9 mouse cellular contexts compared by ENCODE assay signal in the genomic region with DNA sequence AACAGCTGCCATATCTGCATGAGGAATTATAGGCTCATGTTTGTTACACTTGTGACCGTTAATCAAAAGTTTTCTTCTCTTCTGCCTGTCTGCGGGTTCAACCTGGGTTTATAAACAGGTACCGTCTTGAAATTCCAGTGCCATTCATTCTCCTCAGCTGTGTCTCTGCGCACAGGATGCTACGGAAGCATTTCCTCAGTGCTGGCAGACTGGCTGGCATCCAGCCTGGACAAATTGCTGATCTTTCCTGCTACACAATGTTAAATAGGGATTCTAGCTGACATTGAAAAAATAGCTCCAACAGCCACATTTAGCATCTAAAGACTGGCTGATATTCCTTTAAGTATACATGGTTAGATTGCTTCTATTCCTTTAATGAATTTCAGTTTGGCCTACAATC.
A peak's percentile ranks its signal among the peaks of the same experiment; 100 is the strongest.
DNase-seq lines count a peak whose midpoint lies in the region; ATAC-seq lines count a peak whose summit lies in the region.
"Had no signal": no experiment of that assay in that cellular context is flagged by ENCODE, and none has a peak within 500 bp of the region (broad histone marks: within the 10 kb centered on the region; RNA-seq: fewer than 3 reads in every experiment).

No protein-coding gene starts in this region.

- no peaks in the 10 kb centered on the region for H3K4me1 ChIP-seq in heart, embryonic 12.5 days (replicated peaks)
- H3K4me1 ChIP-seq: forebrain, embryonic 10.5 days had no signal

- no peak overlapping the region for H3K4me2 ChIP-seq in heart, embryonic 12.5 days

- WGBS in heart, embryonic 12.5 days = 58% methylated on average over 5 of the region's 5 CpGs

- H3K4me3 ChIP-seq in heart, embryonic 12.5 days = no peak overlapping the region
- H3K4me3 ChIP-seq: forebrain, embryonic 10.5 days had no signal

- intact Hi-C loops in heart, postnatal 14 days (cut with DNase I) = no loop called here
- intact Hi-C loops in left cerebral cortex, postnatal 4 days (cut with DNase I) = no loop called here

- peak; percentile 4 to 9 for DNase-seq in heart, postnatal 14 days
- peak; percentile 24 to 53 for DNase-seq in adrenal gland, postnatal 36 days
- DNase-seq in cerebellum, postnatal 36 days = peak; percentile 34 to 43
- DNase-seq in left cerebral cortex, postnatal 4 days = peak; percentile 30
- no peak for DNase-seq in neural tube, embryonic 10.5 days (ENCODE audit: extremely low spot score, low spot score)
- no peak for DNase-seq in retina, embryonic 14.5 days (ENCODE audit: low spot score)

- no peaks in the 10 kb centered on the region for H3K9me3 ChIP-seq in heart, embryonic 12.5 days (replicated peaks)
- H3K9me3 ChIP-seq: forebrain, embryonic 10.5 days; G1E had no signal

- H3K27me3 ChIP-seq in heart, embryonic 12.5 days (replicated peaks) = no peaks in the 10 kb centered on the region

- no peak overlapping the region for H3K9ac ChIP-seq in heart, embryonic 12.5 days

- H3K27ac ChIP-seq in heart, embryonic 12.5 days (ENCODE audit: poor library complexity, severe bottlenecking) = no peak overlapping the region
- H3K27ac ChIP-seq: forebrain, embryonic 10.5 days had no signal

- ATAC-seq in heart, embryonic 12.5 days (ENCODE audit: insufficient number of reproducible peaks, low FRiP score) = no peak

- H3K36me3 ChIP-seq in heart, embryonic 12.5 days = no peaks in the 10 kb centered on the region
- H3K36me3 ChIP-seq: forebrain, embryonic 10.5 days; G1E had no signal

Comparison
In these comparisons a context has a peak if more than half of its experiments do, and no peak if none do; other contexts are left out.
1. DNase-seq: peak in heart, postnatal 14 days (2 of 2), adrenal gland, postnatal 36 days (2 of 2), cerebellum, postnatal 36 days (2 of 2) and left cerebral cortex, postnatal 4 days (single experiment); none in neural tube, embryonic 10.5 days (single experiment) and retina, embryonic 14.5 days (single experiment).